Comparison of ENCODE assay signal across 1 mouse cellular context in the genomic region with DNA sequence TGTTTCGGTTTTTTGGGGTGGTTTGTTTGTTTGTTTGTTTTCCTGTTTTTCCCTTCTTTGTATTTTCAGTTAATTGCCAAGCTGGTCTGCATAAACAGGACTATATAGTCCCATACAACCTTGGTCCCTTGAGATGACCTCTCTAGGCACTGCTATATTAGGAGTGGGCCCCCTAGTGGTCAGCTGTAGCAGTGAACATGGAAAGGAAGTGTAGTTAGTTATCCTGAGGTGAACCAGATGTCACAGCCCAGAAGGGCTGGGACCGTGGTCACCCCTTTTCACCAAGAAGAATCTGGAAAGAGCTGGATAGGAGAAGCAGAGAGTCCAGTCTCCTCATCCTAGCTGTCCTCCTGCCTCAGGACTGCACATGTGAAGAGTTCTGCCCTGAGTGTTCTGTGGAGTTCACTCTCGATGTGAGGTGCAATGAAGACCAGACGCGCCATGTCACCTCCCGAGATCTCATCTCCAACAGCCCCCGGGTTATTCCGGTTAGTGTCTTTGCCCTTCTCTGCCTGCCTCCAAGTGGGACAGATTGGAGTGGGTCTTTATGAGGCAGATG.
TF ChIP-seq lines count a peak whose summit lies in the region.

No protein-coding gene starts in this region.

TF ChIP-seq in CH12.LX, 34 proteins besides CTCF, POLR2A, EP300 and RAD21:
- peak; percentile 24; the same call in 1 of the 2 replicates for TF ChIP-seq HCFC1 (IDR thresholded peaks at IDR 0.05; ENCODE audit: low read depth, low read length)
- TF ChIP-seq SMC3 (IDR thresholded peaks at IDR 0.05; ENCODE audit: low read depth, low read length): peak; percentile 48
- TF ChIP-seq ELF1 (IDR thresholded peaks at IDR 0.05; ENCODE audit: low read depth, low read length): peak; percentile 21; the same call in 1 of the 2 replicates
- TF ChIP-seq E2F4 (IDR thresholded peaks at IDR 0.05; ENCODE audit: insufficient replicate concordance, low read depth, low read length): no peak
- no peak for TF ChIP-seq ZNF384 (IDR thresholded peaks at IDR 0.05; ENCODE audit: low read depth, low read length)
- peak; percentile 34; the same call in 1 of the 2 replicates for TF ChIP-seq MYC (IDR thresholded peaks at IDR 0.05; ENCODE audit: low read depth, low read length)
